Mouse (Mus musculus): Measurements from ENCODE around the gene Dab1. TPM values are rescaled to one million over a fixed set of nuclear protein-coding genes. Genes with fewer than 3 reads are reported as not detected.

The Dab1 gene
- polyA plus RNA-seq, 1 experiment from 2014 or later, result 22.8 TPM

GRCm38 (mm10) chr4:104415482-104415881 lies 796.3 kb downstream of the Dab1 start:
- ATAC-seq (replicated peaks; ENCODE audit: low FRiP score, low read depth) (no peak), DNase-seq (ENCODE audit: low spot score) (no peak)
- Histone ChIP-seq H3K36me3 (ENCODE audit: insufficient read depth, low read length) (no peaks in the 10 kb centered on the region), H3K27ac (no peak overlapping the region), H3K9ac (ENCODE audit: low read depth, low read length) (no peak overlapping the region), H3K4me3 (replicated peaks; ENCODE audit: low read depth, low read length) (no peak overlapping the region), H3K4me2 (ENCODE audit: low read length) (no peak overlapping the region), H3K27me3 (ENCODE audit: insufficient read depth, low read length) (no peaks in the 10 kb centered on the region), H3K4me1 (replicated peaks; ENCODE audit: insufficient read depth, low read length) (no peaks in the 10 kb centered on the region), H3K9me3 (replicated peaks; ENCODE audit: low read length) (no peaks in the 10 kb centered on the region)
- WGBS, result 40% methylated on average over 2 of the region's 2 CpGs
- TF ChIP-seq CTCF (IDR thresholded peaks at IDR 0.05; ENCODE audit: low read depth), result no peak

- no peak overlapping the region for H3K27ac ChIP-seq
- H3K27me3 ChIP-seq (ENCODE audit: insufficient read depth, low read length), result no peaks in the 10 kb centered on the region
- no peak for DNase-seq (ENCODE audit: low spot score)
- no peak for TF ChIP-seq CTCF (IDR thresholded peaks at IDR 0.05; ENCODE audit: low read depth)
- H3K36me3 ChIP-seq (ENCODE audit: insufficient read depth, low read length), result no peaks in the 10 kb centered on the region
- H3K4me2 ChIP-seq (ENCODE audit: low read length), result no peak overlapping the region
- H3K4me3 ChIP-seq (replicated peaks; ENCODE audit: low read depth, low read length), result no peak overlapping the region
- H3K9me3 ChIP-seq (replicated peaks; ENCODE audit: low read length), result no peaks in the 10 kb centered on the region
- no peak overlapping the region for H3K9ac ChIP-seq (ENCODE audit: low read depth, low read length)
- no peak for ATAC-seq (replicated peaks; ENCODE audit: low FRiP score, low read depth)
- WGBS, result 95% methylated on average over 2 of the region's 2 CpGs
- no peaks in the 10 kb centered on the region for H3K4me1 ChIP-seq (replicated peaks; ENCODE audit: insufficient read depth, low read length)
These were observed 799.2 kb downstream of the Dab1 start for GRCm38 (mm10) chr4:104418354-104418753.

GRCm38 (mm10) chr4:104420983-104421680 lies 802.0 kb downstream of the Dab1 start:
- Histone ChIP-seq H3K27me3 (ENCODE audit: insufficient read depth, low read length) (no peaks in the 10 kb centered on the region), H3K9ac (ENCODE audit: low read depth, low read length) (no peak overlapping the region), H3K27ac (no peak overlapping the region), H3K4me1 (replicated peaks; ENCODE audit: insufficient read depth, low read length) (no peaks in the 10 kb centered on the region), H3K4me3 (replicated peaks; ENCODE audit: low read depth, low read length) (no peak overlapping the region), H3K4me2 (ENCODE audit: low read length) (no peak overlapping the region), H3K9me3 (replicated peaks; ENCODE audit: low read length) (no peaks in the 10 kb centered on the region), H3K36me3 (ENCODE audit: insufficient read depth, low read length) (no peaks in the 10 kb centered on the region)
- DNase-seq (ENCODE audit: low spot score), result no peak
- no peak for TF ChIP-seq CTCF (IDR thresholded peaks at IDR 0.05; ENCODE audit: low read depth)
- WGBS, result 95% methylated on average over 12 of the region's 12 CpGs
- ATAC-seq (replicated peaks; ENCODE audit: low FRiP score, low read depth), result no peak

- Histone ChIP-seq H3K9me3 (replicated peaks; ENCODE audit: low read length) (no peaks in the 10 kb centered on the region), H3K9ac (ENCODE audit: low read depth, low read length) (no peak overlapping the region), H3K4me2 (ENCODE audit: low read length) (no peak overlapping the region), H3K4me1 (replicated peaks; ENCODE audit: insufficient read depth, low read length) (0 out of 2 replicates have a peak, but pooled peaks cover 3% of the 10 kb centered on the region), H3K27ac (no peak overlapping the region), H3K27me3 (ENCODE audit: insufficient read depth, low read length) (no peaks in the 10 kb centered on the region), H3K4me3 (replicated peaks; ENCODE audit: low read depth, low read length) (no peak overlapping the region), H3K36me3 (ENCODE audit: insufficient read depth, low read length) (no peaks in the 10 kb centered on the region)
- TF ChIP-seq CTCF (IDR thresholded peaks at IDR 0.05; ENCODE audit: low read depth), result no peak
- ATAC-seq (replicated peaks; ENCODE audit: low FRiP score, low read depth) (no peak), DNase-seq (ENCODE audit: low spot score) (no peak)
- WGBS, result 91% methylated on average over 7 of the region's 7 CpGs
These were observed 810.0 kb downstream of the Dab1 start for GRCm38 (mm10) chr4:104429127-104429526.

- no peak overlapping the region for H3K4me2 ChIP-seq (ENCODE audit: low read length)
- TF ChIP-seq CTCF (IDR thresholded peaks at IDR 0.05; ENCODE audit: low read depth), result no peak
- DNase-seq (ENCODE audit: low spot score) (no peak), ATAC-seq (replicated peaks; ENCODE audit: low FRiP score, low read depth) (no peak)
- WGBS, result 67% methylated on average over 7 of the region's 7 CpGs
- H3K4me1 ChIP-seq (replicated peaks; ENCODE audit: insufficient read depth, low read length), result 0 out of 2 replicates have a peak, but pooled peaks cover 3% of the 10 kb centered on the region
- H3K27me3 ChIP-seq (ENCODE audit: insufficient read depth, low read length), result no peaks in the 10 kb centered on the region
- no peaks in the 10 kb centered on the region for H3K36me3 ChIP-seq (ENCODE audit: insufficient read depth, low read length)
- no peaks in the 10 kb centered on the region for H3K9me3 ChIP-seq (replicated peaks; ENCODE audit: low read length)
- no peak overlapping the region for H3K4me3 ChIP-seq (replicated peaks; ENCODE audit: low read depth, low read length)
- H3K9ac ChIP-seq (ENCODE audit: low read depth, low read length), result no peak overlapping the region
- no peak overlapping the region for H3K27ac ChIP-seq
These were observed 812.2 kb downstream of the Dab1 start for GRCm38 (mm10) chr4:104431231-104431855.

GRCm38 (mm10) chr4:104432150-104432549 lies 813.0 kb downstream of the Dab1 start:
- ATAC-seq (replicated peaks; ENCODE audit: low FRiP score, low read depth), result no peak
- H3K36me3 ChIP-seq (ENCODE audit: insufficient read depth, low read length), result no peaks in the 10 kb centered on the region
- WGBS, result 88% methylated on average over 11 of the region's 11 CpGs
- H3K9ac ChIP-seq (ENCODE audit: low read depth, low read length), result no peak overlapping the region
- no peak for DNase-seq (ENCODE audit: low spot score)
- no peak for TF ChIP-seq CTCF (IDR thresholded peaks at IDR 0.05; ENCODE audit: low read depth)
- 0 out of 2 replicates have a peak, but pooled peaks cover 3% of the 10 kb centered on the region for H3K4me1 ChIP-seq (replicated peaks; ENCODE audit: insufficient read depth, low read length)
- no peaks in the 10 kb centered on the region for H3K9me3 ChIP-seq (replicated peaks; ENCODE audit: low read length)
- no peak overlapping the region for H3K27ac ChIP-seq
- no peaks in the 10 kb centered on the region for H3K27me3 ChIP-seq (ENCODE audit: insufficient read depth, low read length)
- H3K4me2 ChIP-seq (ENCODE audit: low read length), result no peak overlapping the region
- no peak overlapping the region for H3K4me3 ChIP-seq (replicated peaks; ENCODE audit: low read depth, low read length)

Data from kidney, postnatal 0 days (tissue).